Mouse (Mus musculus) olfactory bulb, adult 2 months (tissue): ENCODE data around the gene Ap5s1. TPM values are rescaled to one million over a fixed set of nuclear protein-coding genes. Genes with fewer than 3 reads are reported as not detected.

ENCODE experiments used
- H3K27ac ChIP-seq: fragments of 200-500 bp; 2 replicates; pipeline ENCODE4 v1.5.1; 2012; ENCODE audit warnings: low read depth, low read length; ENCODE audit not compliant: insufficient read depth
- H3K4me1 ChIP-seq: fragments of 200-500 bp; 2 replicates; pipeline ENCODE4 v1.6.1; 2012; ENCODE audit warnings: low read length; ENCODE audit not compliant: control insufficient read depth, insufficient read depth
- H3K4me3 ChIP-seq: fragments of 200-500 bp; 2 replicates; pipeline ENCODE4 v1.5.1; 2012; ENCODE audit warnings: mild to moderate bottlenecking, low read depth, low read length, moderate library complexity; ENCODE audit not compliant: insufficient read depth
- CTCF ChIP-seq: fragments of 200-500 bp; IDR thresholded peaks from 2 replicates; pipeline ENCODE4 v1.5.1; 2012; ENCODE audit warnings: low read depth, mild to moderate bottlenecking, low read length, moderate library complexity; ENCODE audit not compliant: insufficient read depth
- POLR2A ChIP-seq: fragments of 200-500 bp; IDR thresholded peaks from 2 replicates; pipeline ENCODE4 v1.6.1; 2012; ENCODE audit warnings: mild to moderate bottlenecking, low read depth, low read length, moderate library complexity; ENCODE audit not compliant: insufficient read depth
- WGBS: fragments of 180-500 bp; shearing (Covaris S2); methylation state at CpG from one replicate; pipeline ENCODE4 v1.1.7; 2018; 5-methylcytosine and 5-hydroxymethylcytosine counted together
- polyA plus RNA-seq: library from polyadenylated mRNA; stranded (reverse); fragments of >200 nt; gene quantifications from 2 replicates; pipeline ENCODE4 v1.2.4, GENCODE M21; 2012; ENCODE audit warnings: low replicate concordance; ENCODE audit not compliant: missing spikeins, insufficient read depth, insufficient read length

The Ap5s1 gene
- polyA plus RNA-seq, 1 experiment: not detected

DNA sequence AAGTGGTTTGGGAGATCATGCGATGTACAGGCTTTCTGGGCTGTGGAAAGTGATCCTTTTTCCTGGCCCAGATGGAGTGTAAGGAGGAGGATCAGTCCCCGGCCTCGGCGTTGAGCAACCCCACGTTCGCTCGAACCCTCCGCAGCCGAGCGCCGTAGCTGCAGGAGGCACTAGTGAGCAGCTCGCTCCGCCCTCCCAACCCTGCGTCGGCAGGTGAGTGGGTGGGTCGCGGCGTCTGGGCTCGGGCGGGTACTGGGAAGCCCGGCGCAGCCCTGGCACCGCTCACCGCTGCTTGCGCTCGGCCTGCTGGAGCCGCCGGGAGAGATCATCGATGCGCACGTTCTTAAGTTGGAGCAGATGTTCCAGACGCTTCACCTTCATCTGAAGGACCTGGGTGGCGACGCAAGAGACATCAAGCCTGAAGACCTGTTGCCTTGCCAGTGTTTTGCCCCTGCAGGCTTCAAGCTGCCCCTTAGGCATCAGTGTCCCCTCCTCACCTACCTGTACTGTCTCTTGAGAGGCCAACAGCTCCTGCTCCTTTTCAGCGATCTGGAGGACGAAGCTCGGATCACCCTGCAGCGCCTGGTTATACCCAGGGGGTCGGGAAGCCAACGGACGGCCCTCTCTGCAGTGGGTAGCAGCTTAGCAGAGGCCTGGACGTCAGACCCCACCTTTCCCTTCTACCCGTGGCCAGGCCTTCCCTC lies 35.3 kb upstream of the Ap5s1 start:
- TF ChIP-seq CTCF: no peak
- no peak for TF ChIP-seq POLR2A
- Histone ChIP-seq H3K4me1 (peaks cover 13% of the 10 kb centered on the region), H3K4me3 (peak overlapping the region; percentile 25; the same call in 1 of the 2 replicates), H3K27ac (no peak overlapping the region)
- 36% methylated on average over 43 of the region's 43 CpGs for WGBS

GRCm38 (mm10) chr2:131172322-131172721 lies 34.6 kb upstream of the Ap5s1 start:
- no peak overlapping the region for H3K27ac ChIP-seq
- no peak for TF ChIP-seq POLR2A
- TF ChIP-seq CTCF: no peak
- no peak overlapping the region for H3K4me3 ChIP-seq
- 79% methylated on average over 9 of the region's 9 CpGs for WGBS
- peaks cover 21% of the 10 kb centered on the region for H3K4me1 ChIP-seq

DNA sequence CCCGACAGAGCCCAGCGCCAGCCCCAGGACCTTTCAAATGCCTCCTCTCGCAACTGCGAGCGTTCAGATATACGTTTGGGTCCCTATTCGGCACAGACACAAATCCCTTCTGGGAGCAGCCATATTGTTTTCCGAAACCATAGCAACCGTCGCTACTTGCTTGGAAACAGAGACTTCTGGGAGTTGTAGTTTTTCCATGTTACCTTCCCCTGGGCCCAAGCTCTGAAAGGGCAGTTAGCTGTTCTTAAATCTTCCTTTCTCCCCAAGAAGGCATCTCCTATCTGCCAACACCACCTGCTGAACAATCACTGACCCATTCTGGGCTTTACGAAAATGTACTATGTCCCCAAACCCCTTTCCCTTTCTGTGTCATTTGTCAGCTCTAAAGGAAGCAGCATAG lies 32.2 kb upstream of the Ap5s1 start:
- whole genome bisulfite sequencing: 5% methylated on average over 11 of the region's 11 CpGs
- Histone ChIP-seq H3K4me3 (peak overlapping the region; percentile 52), H3K4me1 (peaks cover 40% of the 10 kb centered on the region), H3K27ac (no peak overlapping the region)
- no peak for TF ChIP-seq POLR2A
- no peak for TF ChIP-seq CTCF

- peaks cover 40% of the 10 kb centered on the region for H3K4me1 ChIP-seq
- no peak overlapping the region for H3K27ac ChIP-seq
- WGBS: 63% methylated on average over 3 of the region's 3 CpGs
- H3K4me3 ChIP-seq: no peak overlapping the region
- TF ChIP-seq CTCF (no peak), POLR2A (no peak)
Observed at GRCm38 (mm10) chr2:131175286-131175944, 31.5 kb upstream of the Ap5s1 start.

DNA sequence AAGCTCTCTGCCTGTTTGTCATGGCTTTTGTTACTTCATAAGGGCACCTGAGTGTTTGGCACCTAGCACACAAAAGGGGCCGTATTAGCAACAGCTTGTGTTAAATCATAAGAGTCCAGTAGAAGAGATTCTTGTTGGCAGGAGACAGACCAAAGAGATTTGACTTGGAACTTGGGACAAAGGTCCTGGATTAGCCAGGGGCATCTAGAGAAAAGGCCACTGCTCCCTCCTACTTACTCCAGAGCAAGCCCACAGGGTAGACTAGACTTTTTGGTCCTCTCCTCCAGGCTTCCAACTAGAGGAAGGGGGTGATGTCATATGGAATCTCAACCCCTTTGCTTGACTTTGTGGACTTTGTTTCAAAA lies 31.0 kb upstream of the Ap5s1 start:
- Histone ChIP-seq H3K4me3 (no peak overlapping the region), H3K4me1 (peaks cover 37% of the 10 kb centered on the region), H3K27ac (no peak overlapping the region)
- whole genome bisulfite sequencing: 84% methylated on average over 1 of the region's 1 CpGs
- no peak for TF ChIP-seq CTCF
- no peak for TF ChIP-seq POLR2A

DNA sequence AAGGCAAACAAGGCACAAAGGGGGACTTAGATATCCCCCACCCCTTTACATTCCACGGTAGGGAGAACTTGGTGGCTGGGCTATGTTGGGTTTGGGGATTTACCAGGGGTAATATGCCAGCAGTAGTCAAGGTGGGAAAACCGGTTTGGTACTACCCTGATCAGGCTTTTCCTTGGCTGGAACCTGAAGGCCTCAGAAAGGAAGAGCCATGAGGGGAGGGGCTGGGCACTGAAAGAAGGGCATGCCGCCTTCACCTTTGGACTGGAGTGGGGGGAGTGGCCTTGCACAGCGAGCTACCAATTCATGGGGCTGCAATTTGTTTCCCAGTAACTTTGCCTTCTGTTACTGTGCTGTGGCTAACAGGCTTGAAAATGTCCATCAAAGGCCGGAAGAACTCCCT lies 30.4 kb upstream of the Ap5s1 start:
- no peak for TF ChIP-seq POLR2A
- TF ChIP-seq CTCF: no peak
- H3K27ac ChIP-seq: no peak overlapping the region
- H3K4me1 ChIP-seq: peaks cover 32% of the 10 kb centered on the region
- H3K4me3 ChIP-seq: no peak overlapping the region
- WGBS: 48% methylated on average over 5 of the region's 5 CpGs

- Histone ChIP-seq H3K4me1 (peaks cover 29% of the 10 kb centered on the region), H3K27ac (no peak overlapping the region), H3K4me3 (peak overlapping the region; percentile 76)
- TF ChIP-seq CTCF: no peak
- no peak for TF ChIP-seq POLR2A
- WGBS: 52% methylated on average over 9 of the region's 9 CpGs
Observed at GRCm38 (mm10) chr2:131177932-131178331, 28.9 kb upstream of the Ap5s1 start.

GRCm38 (mm10) chr2:131178828-131179245 lies 28.0 kb upstream of the Ap5s1 start:
- WGBS: 9% methylated on average over 26 of the region's 26 CpGs
- Histone ChIP-seq H3K4me1 (peaks cover 29% of the 10 kb centered on the region), H3K27ac (0 out of 2 replicates have a peak overlapping the region, but pooled peaks have one; percentile 66), H3K4me3 (peak overlapping the region; percentile 76)
- TF ChIP-seq POLR2A: no peak
- TF ChIP-seq CTCF: no peak

DNA sequence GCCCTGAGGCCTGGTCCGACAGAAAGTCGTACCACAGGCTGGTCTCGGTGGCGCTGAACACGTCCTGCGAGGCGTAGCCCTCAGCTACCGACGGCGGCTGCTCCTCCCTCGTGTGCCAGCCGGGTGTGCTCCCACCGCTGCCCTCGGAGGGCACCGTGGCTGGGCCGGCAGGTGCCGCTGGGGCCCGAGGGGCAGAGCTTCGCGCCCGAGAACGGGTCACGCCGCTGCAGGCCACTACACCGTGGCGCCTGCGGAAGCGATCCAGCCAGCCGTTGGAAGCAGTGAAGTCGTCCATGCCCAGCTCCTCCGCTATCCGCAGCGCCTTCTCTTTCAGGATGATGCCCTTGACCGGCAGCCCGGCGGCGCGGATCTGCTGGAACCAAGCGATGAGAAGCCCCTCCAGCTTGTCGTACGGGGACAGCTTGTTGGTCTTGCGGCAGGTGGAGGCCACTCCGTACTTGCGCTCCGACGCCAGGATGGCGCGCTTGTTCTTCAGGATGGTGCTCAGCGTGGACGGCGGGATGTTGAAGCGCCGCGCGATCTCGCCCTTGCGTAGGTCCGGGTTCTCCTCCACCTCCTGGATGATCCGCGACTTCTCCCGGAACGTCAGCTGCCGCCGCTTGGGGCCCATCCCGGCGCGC lies 27.5 kb upstream of the Ap5s1 start:
- WGBS: under 1% methylated on average over 67 of the region's 67 CpGs
- TF ChIP-seq POLR2A (no peak), CTCF (no peak)
- Histone ChIP-seq H3K4me3 (peak overlapping the region; percentile 76), H3K4me1 (peaks cover 29% of the 10 kb centered on the region), H3K27ac (peak overlapping the region; percentile 66)

- H3K4me1 ChIP-seq: peaks cover 29% of the 10 kb centered on the region
- peak within 1 kb of the TSS; percentile 76 for H3K4me3 ChIP-seq
- peak within 1 kb of the TSS; percentile 94 for H3K27ac ChIP-seq
- TF ChIP-seq CTCF: peak; percentile 94
- peak; percentile 74 for TF ChIP-seq POLR2A
- 9% methylated on average over 57 of the region's 57 CpGs for WGBS
Observed at GRCm38 (mm10) chr2:131179990-131180587, 26.8 kb upstream of the Ap5s1 start, which contains the start of gene Cenpb. Gene Cenpb (minus strand): TSS chr2:131180067.
